Mouse (Mus musculus): ENCODE measurements around the gene Prr29. TPM values are rescaled to one million over a fixed set of nuclear protein-coding genes. Genes with fewer than 3 reads are reported as not detected.

Prr29 gene
- polyA plus RNA-seq, 1 experiment from 2014 or later = 0.41 TPM

- Histone ChIP-seq H3K4me3 (ENCODE audit: low read depth, low read length) (no peak overlapping the region), H3K9me3 (ENCODE audit: control insufficient read depth, low read length) (no peaks in the 10 kb centered on the region), H3K4me2 (replicated peaks; ENCODE audit: low read depth) (peak overlapping the region; percentile 25), H3K36me3 (ENCODE audit: control insufficient read depth, insufficient read depth, low read length) (no peaks in the 10 kb centered on the region), H3K27ac (replicated peaks) (no peak overlapping the region), H3K4me1 (replicated peaks; ENCODE audit: control insufficient read depth, insufficient read depth) (no peaks in the 10 kb centered on the region; the same call in 1 of the 2 replicates), H3K9ac (ENCODE audit: low read length) (peak overlapping the region; percentile 41; the same call in 1 of the 2 replicates), H3K27me3 (ENCODE audit: control insufficient read depth, insufficient read depth, low read length) (no peaks in the 10 kb centered on the region)
- DNase-seq (ENCODE audit: low spot score) (no peak), ATAC-seq (ENCODE audit: low FRiP score, low TSS enrichment) (peak; percentile 26)
- 72% methylated on average over 5 of the region's 5 CpGs for WGBS
- TF ChIP-seq EP300 (optimal IDR thresholded peaks at IDR 0.05) = no peak
Observed at GRCm38 (mm10) chr11:106374979-106375378, 9.7 kb downstream of the Prr29 start.

GRCm38 (mm10) chr11:106381011-106381410, 15.7 kb downstream of the Prr29 start:
- Histone ChIP-seq H3K4me2 (replicated peaks; ENCODE audit: low read depth) (no peak overlapping the region), H3K9me3 (ENCODE audit: control insufficient read depth, low read length) (no peaks in the 10 kb centered on the region), H3K4me3 (ENCODE audit: low read depth, low read length) (no peak overlapping the region), H3K4me1 (replicated peaks; ENCODE audit: control insufficient read depth, insufficient read depth) (no peaks in the 10 kb centered on the region), H3K27me3 (ENCODE audit: control insufficient read depth, insufficient read depth, low read length) (no peaks in the 10 kb centered on the region), H3K9ac (ENCODE audit: low read length) (no peak overlapping the region), H3K27ac (replicated peaks) (no peak overlapping the region), H3K36me3 (ENCODE audit: control insufficient read depth, insufficient read depth, low read length) (no peaks in the 10 kb centered on the region)
- no peak for TF ChIP-seq EP300 (optimal IDR thresholded peaks at IDR 0.05)
- peak; percentile 57 for TF ChIP-seq CTCF (IDR thresholded peaks at IDR 0.05; ENCODE audit: low read depth)
- WGBS = 72% methylated on average over 11 of the region's 11 CpGs
- ATAC-seq (ENCODE audit: low FRiP score, low TSS enrichment) = no peak
- no peak for DNase-seq (ENCODE audit: low spot score)

- no peaks in the 10 kb centered on the region for H3K4me1 ChIP-seq (replicated peaks; ENCODE audit: control insufficient read depth, insufficient read depth)
- TF ChIP-seq EP300 (optimal IDR thresholded peaks at IDR 0.05) (no peak), CTCF (IDR thresholded peaks at IDR 0.05; ENCODE audit: low read depth) (peak; percentile 24)
- 78% methylated on average over 7 of the region's 7 CpGs for WGBS
- H3K4me3 ChIP-seq (ENCODE audit: low read depth, low read length) = no peak overlapping the region
- ATAC-seq (ENCODE audit: low FRiP score, low TSS enrichment) (no peak), DNase-seq (ENCODE audit: low spot score) (no peak)
- no peaks in the 10 kb centered on the region for H3K27me3 ChIP-seq (ENCODE audit: control insufficient read depth, insufficient read depth, low read length)
- no peaks in the 10 kb centered on the region for H3K9me3 ChIP-seq (ENCODE audit: control insufficient read depth, low read length)
- H3K4me2 ChIP-seq (replicated peaks; ENCODE audit: low read depth) = peak overlapping the region; percentile 3; the same call in 1 of the 2 replicates
- H3K27ac ChIP-seq (replicated peaks) = peak overlapping the region; percentile 71
- H3K9ac ChIP-seq (ENCODE audit: low read length) = no peak overlapping the region
- H3K36me3 ChIP-seq (ENCODE audit: control insufficient read depth, insufficient read depth, low read length) = no peaks in the 10 kb centered on the region
Observed at GRCm38 (mm10) chr11:106381883-106382282, 16.6 kb downstream of the Prr29 start.

GRCm38 (mm10) chr11:106382424-106382823, 17.2 kb downstream of the Prr29 start:
- ATAC-seq (ENCODE audit: low FRiP score, low TSS enrichment) = peak; percentile 58
- no peak for TF ChIP-seq EP300 (optimal IDR thresholded peaks at IDR 0.05)
- no peak for TF ChIP-seq CTCF (IDR thresholded peaks at IDR 0.05; ENCODE audit: low read depth)
- H3K9ac ChIP-seq (ENCODE audit: low read length) = no peak overlapping the region
- 0 out of 2 replicates have a peak overlapping the region, but pooled peaks have one; percentile 3 for H3K4me2 ChIP-seq (replicated peaks; ENCODE audit: low read depth)
- no peak overlapping the region for H3K4me3 ChIP-seq (ENCODE audit: low read depth, low read length)
- no peaks in the 10 kb centered on the region for H3K36me3 ChIP-seq (ENCODE audit: control insufficient read depth, insufficient read depth, low read length)
- H3K4me1 ChIP-seq (replicated peaks; ENCODE audit: control insufficient read depth, insufficient read depth) = no peaks in the 10 kb centered on the region
- no peak for DNase-seq (ENCODE audit: low spot score)
- 62% methylated on average over 5 of the region's 5 CpGs for WGBS
- H3K27ac ChIP-seq (replicated peaks) = peak overlapping the region; percentile 71
- H3K9me3 ChIP-seq (ENCODE audit: control insufficient read depth, low read length) = no peaks in the 10 kb centered on the region
- H3K27me3 ChIP-seq (ENCODE audit: control insufficient read depth, insufficient read depth, low read length) = no peaks in the 10 kb centered on the region

- Histone ChIP-seq H3K36me3 (ENCODE audit: control insufficient read depth, insufficient read depth, low read length) (no peaks in the 10 kb centered on the region), H3K9ac (ENCODE audit: low read length) (no peak overlapping the region), H3K27ac (replicated peaks) (peak overlapping the region; percentile 67), H3K9me3 (ENCODE audit: control insufficient read depth, low read length) (no peaks in the 10 kb centered on the region), H3K4me3 (ENCODE audit: low read depth, low read length) (no peak overlapping the region), H3K4me1 (replicated peaks; ENCODE audit: control insufficient read depth, insufficient read depth) (no peaks in the 10 kb centered on the region), H3K4me2 (replicated peaks; ENCODE audit: low read depth) (no peak overlapping the region), H3K27me3 (ENCODE audit: control insufficient read depth, insufficient read depth, low read length) (no peaks in the 10 kb centered on the region)
- 82% methylated on average over 6 of the region's 6 CpGs for WGBS
- TF ChIP-seq CTCF (IDR thresholded peaks at IDR 0.05; ENCODE audit: low read depth) (no peak), EP300 (optimal IDR thresholded peaks at IDR 0.05) (no peak)
- ATAC-seq (ENCODE audit: low FRiP score, low TSS enrichment) (no peak), DNase-seq (ENCODE audit: low spot score) (no peak)
Observed at GRCm38 (mm10) chr11:106383051-106383790, 17.9 kb downstream of the Prr29 start.

- DNase-seq (ENCODE audit: low spot score) (no peak), ATAC-seq (ENCODE audit: low FRiP score, low TSS enrichment) (no peak)
- WGBS = 78% methylated on average over 3 of the region's 3 CpGs
- Histone ChIP-seq H3K27ac (replicated peaks) (no peak overlapping the region), H3K4me3 (ENCODE audit: low read depth, low read length) (no peak overlapping the region), H3K4me2 (replicated peaks; ENCODE audit: low read depth) (no peak overlapping the region), H3K4me1 (replicated peaks; ENCODE audit: control insufficient read depth, insufficient read depth) (no peaks in the 10 kb centered on the region; the same call in 1 of the 2 replicates), H3K27me3 (ENCODE audit: control insufficient read depth, insufficient read depth, low read length) (no peaks in the 10 kb centered on the region), H3K36me3 (ENCODE audit: control insufficient read depth, insufficient read depth, low read length) (no peaks in the 10 kb centered on the region), H3K9me3 (ENCODE audit: control insufficient read depth, low read length) (no peaks in the 10 kb centered on the region), H3K9ac (ENCODE audit: low read length) (no peak overlapping the region)
- TF ChIP-seq EP300 (optimal IDR thresholded peaks at IDR 0.05) (no peak), CTCF (IDR thresholded peaks at IDR 0.05; ENCODE audit: low read depth) (no peak)
Observed at GRCm38 (mm10) chr11:106386409-106386808, 21.1 kb downstream of the Prr29 start.

Data from stomach, postnatal 0 days (tissue).